Mouse (Mus musculus) limb, embryonic 13.5 days (tissue): Measurements from ENCODE around the gene Nat8f1. TPM values are rescaled to one million over a fixed set of nuclear protein-coding genes. Genes with fewer than 3 reads are reported as not detected.
A peak's percentile ranks its signal among the peaks of the same experiment; 100 is the strongest.
"Not testable (repeated sequence)": the region's sequence is repeated elsewhere in the genome, so short reads cannot be mapped to it uniquely, and the experiment has no call there.

Experiments
- ATAC-seq: fragments of 200-750 bp; cut with Nextera tagmentation; 2 replicates; pipeline ENCODE4 v1.8.0; 2017; ENCODE audit warnings: low read depth, moderate number of reproducible peaks, moderate TSS enrichment; ENCODE audit not compliant: low FRiP score
- H3K27ac ChIP-seq: fragments of 300-500 bp; sonication (generic); 2 replicates; pipeline ENCODE4 v1.5.1; 2015; ENCODE audit warnings: inconsistent platforms, mild to moderate bottlenecking, moderate library complexity
- H3K27me3 ChIP-seq: fragments of 300-500 bp; sonication (generic); 2 replicates; pipeline ENCODE4 v1.6.1; 2015; ENCODE audit warnings: mild to moderate bottlenecking, inconsistent platforms
- H3K36me3 ChIP-seq: fragments of 300-500 bp; sonication (generic); 2 replicates; pipeline ENCODE4 v1.6.1; 2015; ENCODE audit warnings: inconsistent platforms, mild to moderate bottlenecking, moderate library complexity
- H3K4me1 ChIP-seq: fragments of 300-500 bp; sonication (generic); 2 replicates; pipeline ENCODE4 v1.6.1; 2015; ENCODE audit warnings: inconsistent platforms
- H3K4me2 ChIP-seq: fragments of 300-500 bp; sonication (generic); replicated peaks from 2 replicates; pipeline ENCODE4 v1.6.1; 2015; ENCODE audit warnings: inconsistent platforms, mild to moderate bottlenecking, moderate library complexity
- H3K4me3 ChIP-seq: fragments of 300-500 bp; sonication (generic); 2 replicates; pipeline ENCODE4 v1.5.1; 2015; ENCODE audit warnings: moderate library complexity, mild to moderate bottlenecking, inconsistent platforms
- H3K9ac ChIP-seq: fragments of 300-500 bp; sonication (generic); 2 replicates; pipeline ENCODE4 v1.6.1; 2015; ENCODE audit warnings: mild to moderate bottlenecking, inconsistent platforms
- H3K9me3 ChIP-seq: fragments of 300-500 bp; sonication (generic); 2 replicates; pipeline ENCODE4 v1.6.1; 2016; ENCODE audit warnings: inconsistent platforms
- WGBS: fragments of 180-500 bp; shearing (Covaris S2); methylation state at CpG from one replicate; pipeline ENCODE4 v1.1.7; 2015; 5-methylcytosine and 5-hydroxymethylcytosine counted together
- polyA plus RNA-seq: library from polyadenylated mRNA; unstranded; fragments of >200 nt; fragmentation: Nextera tagmentation; extraction: Ambion mirVana; gene quantifications from 2 replicates; pipeline ENCODE4 v1.2.1, GENCODE M21; 2015

Nat8f1 gene
- polyA plus RNA-seq, 1 experiment from 2014 or later: 6.9 TPM

- Histone ChIP-seq H3K4me1 (no peaks in the 10 kb centered on the region), H3K9me3 (no peaks in the 10 kb centered on the region), H3K4me3 (no peak overlapping the region), H3K9ac (no peak overlapping the region), H3K27me3 (no peaks in the 10 kb centered on the region), H3K27ac (no peak overlapping the region), H3K36me3 (peaks cover 76% of the 10 kb centered on the region), H3K4me2 (no peak overlapping the region)
- ATAC-seq: no peak
- 93% methylated on average over 9 of the region's 9 CpGs for WGBS
Measured at GRCm38 (mm10) chr6:85927476-85928464, 12.3 kb upstream of the Nat8f1 start.

GRCm38 (mm10) chr6:85926709-85927108 is 11.2 kb upstream of the Nat8f1 start:
- Histone ChIP-seq H3K27me3 (no peaks in the 10 kb centered on the region), H3K36me3 (peaks cover 85% of the 10 kb centered on the region), H3K4me2 (no peak overlapping the region), H3K9me3 (no peaks in the 10 kb centered on the region), H3K4me3 (no peak overlapping the region), H3K9ac (no peak overlapping the region), H3K4me1 (no peaks in the 10 kb centered on the region), H3K27ac (no peak overlapping the region)
- no peak for ATAC-seq
- WGBS: 97% methylated on average over 1 of the region's 1 CpGs

- Histone ChIP-seq H3K27ac (no peak overlapping the region), H3K36me3 (peaks cover 69% of the 10 kb centered on the region), H3K4me3 (no peak overlapping the region), H3K4me2 (no peak overlapping the region), H3K27me3 (no peaks in the 10 kb centered on the region), H3K9me3 (no peaks in the 10 kb centered on the region), H3K4me1 (no peaks in the 10 kb centered on the region), H3K9ac (no peak overlapping the region)
- 94% methylated on average over 1 of the region's 1 CpGs for WGBS
- no peak for ATAC-seq
Measured at GRCm38 (mm10) chr6:85923643-85924042, 8.2 kb upstream of the Nat8f1 start.

- Histone ChIP-seq H3K27ac (no peak overlapping the region), H3K9me3 (no peaks in the 10 kb centered on the region), H3K9ac (no peak overlapping the region), H3K4me1 (peaks cover 13% of the 10 kb centered on the region), H3K4me3 (no peak overlapping the region), H3K27me3 (no peaks in the 10 kb centered on the region), H3K4me2 (no peak overlapping the region), H3K36me3 (peaks cover 29% of the 10 kb centered on the region)
- 79% methylated on average over 4 of the region's 4 CpGs for WGBS
- ATAC-seq: no peak
Measured at GRCm38 (mm10) chr6:85919401-85919800, 3.9 kb upstream of the Nat8f1 start.

GRCm38 (mm10) chr6:85918341-85918740 is 2.9 kb upstream of the Nat8f1 start:
- 94% methylated on average over 3 of the region's 3 CpGs for WGBS
- H3K27ac ChIP-seq, H3K27me3 ChIP-seq, ATAC-seq, H3K4me3 ChIP-seq, H3K9me3 ChIP-seq, H3K9ac ChIP-seq, H3K4me2 ChIP-seq: not testable (repeated sequence)
- Histone ChIP-seq H3K4me1 (peaks cover 13% of the 10 kb centered on the region), H3K36me3 (peaks cover 22% of the 10 kb centered on the region)

- Histone ChIP-seq H3K36me3 (peaks cover 7% of the 10 kb centered on the region), H3K4me1 (peaks cover 13% of the 10 kb centered on the region), H3K9me3 (no peaks in the 10 kb centered on the region), H3K27ac (no peak overlapping the region), H3K27me3 (no peaks in the 10 kb centered on the region), H3K4me2 (peak overlapping the region; percentile 83), H3K4me3 (peak overlapping the region; percentile 60), H3K9ac (peak overlapping the region; percentile 83)
- ATAC-seq: no peak
- WGBS: 83% methylated on average over 6 of the region's 6 CpGs
Measured at GRCm38 (mm10) chr6:85916596-85916995, 1.1 kb upstream of the Nat8f1 start.

- H3K4me3 ChIP-seq: peak overlapping the region; percentile 60
- 0 out of 2 replicates have a peak, but pooled peaks have one; percentile 13 for ATAC-seq
- H3K9ac ChIP-seq: peak overlapping the region; percentile 83
- peak overlapping the region; percentile 83 for H3K4me2 ChIP-seq
- no peaks in the 10 kb centered on the region for H3K36me3 ChIP-seq
- WGBS: 3% methylated on average over 11 of the region's 11 CpGs
- no peaks in the 10 kb centered on the region for H3K9me3 ChIP-seq
- no peaks in the 10 kb centered on the region for H3K27me3 ChIP-seq
- H3K4me1 ChIP-seq: peaks cover 13% of the 10 kb centered on the region
- peak overlapping the region; percentile 85 for H3K27ac ChIP-seq
Measured at GRCm38 (mm10) chr6:85915141-85915538, 347 bp downstream of the Nat8f1 start.

GRCm38 (mm10) chr6:85911587-85911986 is 3.9 kb downstream of the Nat8f1 start, which contains the start of gene Tprkb:
TSS of gene Tprkb (plus strand) at chr6:85911865.
- 79% methylated on average over 3 of the region's 3 CpGs for WGBS
- no peaks in the 10 kb centered on the region for H3K9me3 ChIP-seq
- H3K9ac ChIP-seq: no peak within 1 kb of the TSS
- no peak for ATAC-seq
- no peak within 1 kb of the TSS for H3K27ac ChIP-seq
- no peaks in the 10 kb centered on the region for H3K36me3 ChIP-seq
- no peak within 1 kb of the TSS for H3K4me3 ChIP-seq
- no peak within 1 kb of the TSS for H3K4me2 ChIP-seq
- no peaks in the 10 kb centered on the region for H3K27me3 ChIP-seq
- H3K4me1 ChIP-seq: peaks cover 12% of the 10 kb centered on the region

- no peak overlapping the region for H3K4me3 ChIP-seq
- H3K4me1 ChIP-seq: peaks cover 3% of the 10 kb centered on the region
- H3K9me3 ChIP-seq: no peaks in the 10 kb centered on the region
- no peaks in the 10 kb centered on the region for H3K27me3 ChIP-seq
- no peak overlapping the region for H3K9ac ChIP-seq
- WGBS: 97% methylated on average over 1 of the region's 1 CpGs
- no peaks in the 10 kb centered on the region for H3K36me3 ChIP-seq
- no peak overlapping the region for H3K4me2 ChIP-seq
- ATAC-seq: no peak
- no peak overlapping the region for H3K27ac ChIP-seq
Measured at GRCm38 (mm10) chr6:85909704-85910103, 5.8 kb downstream of the Nat8f1 start.

- no peaks in the 10 kb centered on the region for H3K4me1 ChIP-seq
- ATAC-seq: no peak
- no peak overlapping the region for H3K4me3 ChIP-seq
- no peaks in the 10 kb centered on the region for H3K27me3 ChIP-seq
- H3K4me2 ChIP-seq: no peak overlapping the region
- H3K36me3 ChIP-seq: no peaks in the 10 kb centered on the region
- H3K9me3 ChIP-seq: no peaks in the 10 kb centered on the region
- 62% methylated on average over 3 of the region's 3 CpGs for WGBS
- no peak overlapping the region for H3K9ac ChIP-seq
- H3K27ac ChIP-seq: no peak overlapping the region
Measured at GRCm38 (mm10) chr6:85908341-85908740, 7.1 kb downstream of the Nat8f1 start.

GRCm38 (mm10) chr6:85906911-85907351 is 8.6 kb downstream of the Nat8f1 start:
- ATAC-seq, H3K4me3 ChIP-seq: not testable (repeated sequence)
- 69% methylated on average over 2 of the region's 2 CpGs for WGBS

GRCm38 (mm10) chr6:85904642-85905061 is 10.8 kb downstream of the Nat8f1 start, which contains the start of gene Nat8f4:
TSS of gene Nat8f4 (minus strand) at chr6:85904884.
- not testable (repeated sequence) for H3K4me1 ChIP-seq, H3K9me3 ChIP-seq, H3K36me3 ChIP-seq, H3K27me3 ChIP-seq, H3K9ac ChIP-seq, H3K27ac ChIP-seq, ATAC-seq
- Histone ChIP-seq H3K4me3 (peak within 1 kb of the TSS; percentile 28), H3K4me2 (peak within 1 kb of the TSS; percentile 49)
- WGBS: 16% methylated on average over 20 of the region's 20 CpGs

More at GRCm38 (mm10) chr6:85906911-85907351, 8.6 kb downstream of the Nat8f1 start:
- not testable (repeated sequence) for H3K4me1 ChIP-seq, H3K27ac ChIP-seq, H3K9ac ChIP-seq, H3K27me3 ChIP-seq, H3K36me3 ChIP-seq, H3K4me2 ChIP-seq, H3K9me3 ChIP-seq
